Mouse (Mus musculus): ENCODE data around the gene Kif26b.

The Kif26b gene

DNA sequence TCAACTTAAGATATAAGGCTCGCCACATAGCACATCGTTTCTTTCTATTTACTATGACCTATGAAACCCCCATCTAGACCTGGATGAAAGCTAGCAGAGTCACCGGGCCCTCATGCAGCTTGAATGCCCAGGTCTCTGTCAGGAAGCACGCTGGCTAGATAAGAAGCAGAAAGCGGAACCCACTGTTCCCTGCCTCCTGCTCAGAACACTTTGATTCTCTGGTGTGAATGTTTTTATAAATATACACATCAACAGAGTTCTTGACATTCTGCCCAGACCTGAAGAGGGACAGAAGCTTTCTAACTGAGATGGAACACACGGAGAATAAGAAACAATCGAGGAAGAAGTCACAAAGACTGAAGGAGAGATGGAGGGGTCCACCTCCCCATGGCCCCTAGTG is 311.4 kb downstream of the Kif26b start:
- DNase-seq (ENCODE audit: low spot score in 2 of 2) = no peak

DNA sequence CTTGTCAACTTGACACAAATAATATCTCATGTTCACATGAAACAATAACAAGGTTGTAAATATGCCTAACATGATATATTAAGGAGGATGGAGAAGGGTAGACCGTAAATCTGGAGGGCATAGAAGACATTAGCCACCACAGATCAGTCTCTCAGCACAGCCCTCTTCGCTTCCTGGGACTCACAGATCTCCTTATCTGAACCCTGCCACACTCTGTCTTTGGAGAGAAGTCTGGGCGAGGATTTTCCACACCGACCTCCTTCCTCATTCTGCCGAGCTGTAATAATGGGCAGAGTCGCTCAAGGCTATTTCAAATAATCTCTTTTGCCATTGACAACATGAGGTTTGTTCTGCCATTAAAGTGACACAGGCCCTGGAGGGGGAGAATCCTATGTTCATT is 315.9 kb downstream of the Kif26b start:
- DNase-seq (ENCODE audit: low spot score in 2 of 2) = no peak

DNA sequence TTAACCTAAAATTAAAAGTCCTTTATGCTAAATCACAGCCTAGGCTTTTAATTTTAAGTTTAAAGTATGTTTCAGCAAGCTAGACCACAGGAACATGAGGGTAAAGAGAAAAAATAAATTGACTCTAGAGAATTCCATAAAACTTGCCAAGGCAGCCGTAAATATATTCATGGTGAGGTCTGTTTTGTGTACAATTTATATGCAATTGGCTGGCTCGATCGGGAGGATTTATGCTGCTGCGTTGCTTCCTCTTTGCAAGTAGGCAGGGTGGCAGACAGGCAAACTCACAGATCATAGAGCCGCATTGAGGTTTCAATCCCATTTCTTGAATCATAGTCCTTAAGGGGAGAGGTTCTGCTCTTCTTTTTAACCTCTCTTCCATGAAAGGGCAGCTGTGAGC is 318.6 kb downstream of the Kif26b start:
- no peak for DNase-seq (ENCODE audit: low spot score in 2 of 2)

DNA sequence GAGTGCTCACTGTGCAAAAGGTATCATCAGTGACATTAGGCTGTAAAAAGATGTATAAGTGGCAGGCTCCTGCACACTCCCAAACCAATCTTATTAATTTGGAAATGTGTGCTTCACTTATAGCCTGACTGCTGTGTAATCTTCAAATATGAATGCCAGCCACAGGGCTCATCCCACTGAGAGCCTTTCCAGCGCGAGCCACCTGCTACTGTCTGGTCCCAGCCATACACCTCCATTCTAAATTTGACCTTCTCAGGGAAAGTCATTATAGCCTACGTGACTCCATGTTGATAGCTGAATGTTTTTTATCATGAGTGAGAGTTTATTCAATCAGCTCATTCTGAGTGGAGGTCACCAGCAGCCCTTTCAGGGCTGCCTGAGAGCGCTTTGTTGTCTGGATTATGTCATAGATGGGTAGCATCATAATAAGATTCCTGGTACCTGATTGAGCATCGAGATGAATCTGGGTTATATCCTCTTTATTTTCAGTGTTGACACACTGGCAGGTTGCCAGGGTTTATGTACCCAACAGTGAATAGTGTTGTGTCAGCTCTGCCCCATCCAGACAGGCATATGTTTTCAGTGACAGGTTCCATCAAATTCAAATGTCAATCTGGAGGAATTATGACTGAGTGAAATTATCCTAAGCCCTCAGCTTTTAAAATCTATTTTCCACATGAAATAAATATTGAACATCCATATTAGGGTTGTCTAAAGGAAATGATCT is 319.6 kb downstream of the Kif26b start:
- DNase-seq (ENCODE audit: low spot score in 2 of 2) = no peak

DNA sequence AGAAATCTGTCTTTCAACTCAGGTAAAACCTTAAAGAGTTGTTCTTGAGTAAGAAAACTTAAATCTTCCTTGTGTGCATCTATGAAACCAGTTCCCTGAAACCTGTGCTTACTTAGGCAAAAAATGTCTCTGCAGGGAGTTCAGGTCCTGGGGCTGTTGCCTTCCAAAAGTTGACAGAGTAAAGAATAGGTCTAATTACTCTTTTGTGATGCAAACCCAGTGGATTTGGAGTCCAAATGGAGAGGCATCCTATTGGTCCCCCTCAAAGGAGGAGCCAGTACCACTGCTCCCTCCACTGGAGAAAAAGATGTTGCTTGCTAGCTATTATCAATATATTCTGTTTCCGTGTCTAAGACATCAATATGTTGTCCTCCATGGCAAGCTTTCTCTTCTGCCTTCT is 321.6 kb downstream of the Kif26b start:
- DNase-seq (ENCODE audit: low spot score in 2 of 2) = no peak

DNA sequence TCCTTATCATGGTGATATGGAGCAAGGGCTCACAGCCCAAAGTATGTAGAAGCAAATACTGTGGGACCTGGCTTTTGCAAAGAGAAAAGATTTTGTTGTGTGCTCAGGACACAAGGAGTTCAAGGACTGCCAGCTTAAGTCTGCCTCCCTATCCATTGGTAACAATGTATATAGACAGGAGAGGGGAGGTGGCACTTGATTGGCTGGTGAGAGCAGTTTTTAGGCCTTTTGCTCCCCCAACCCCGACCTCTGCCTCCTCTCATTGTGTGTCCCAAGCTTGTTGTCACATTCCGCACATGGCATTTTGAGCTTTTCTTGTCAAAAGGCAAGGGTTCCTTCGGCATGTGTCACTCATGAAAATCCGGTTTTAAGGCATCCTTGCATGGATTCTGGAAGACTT is 326.0 kb downstream of the Kif26b start:
- DNase-seq (ENCODE audit: low spot score in 2 of 2) = no peak

DNA sequence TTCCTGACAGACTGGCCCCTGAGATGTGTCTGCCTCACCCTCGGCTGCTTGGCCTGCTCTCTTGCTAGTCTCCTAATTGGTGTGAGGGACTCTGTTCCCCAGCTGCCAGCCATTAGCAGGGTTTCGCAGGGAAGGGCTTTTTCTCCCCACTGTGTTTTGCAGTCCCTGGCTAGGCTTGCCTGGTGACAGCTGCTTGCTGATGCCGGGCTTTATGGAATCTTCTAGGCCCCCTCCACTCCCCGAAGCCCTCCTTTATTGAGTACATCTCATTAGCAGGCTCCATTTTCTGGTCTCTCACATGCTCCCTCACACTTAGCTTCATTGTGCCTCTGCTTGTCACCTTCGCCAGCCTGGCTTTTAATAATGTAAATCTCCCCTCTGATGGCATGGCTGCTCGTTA is 327.0 kb downstream of the Kif26b start:
- no peak for DNase-seq (ENCODE audit: low spot score in 2 of 2)

DNA sequence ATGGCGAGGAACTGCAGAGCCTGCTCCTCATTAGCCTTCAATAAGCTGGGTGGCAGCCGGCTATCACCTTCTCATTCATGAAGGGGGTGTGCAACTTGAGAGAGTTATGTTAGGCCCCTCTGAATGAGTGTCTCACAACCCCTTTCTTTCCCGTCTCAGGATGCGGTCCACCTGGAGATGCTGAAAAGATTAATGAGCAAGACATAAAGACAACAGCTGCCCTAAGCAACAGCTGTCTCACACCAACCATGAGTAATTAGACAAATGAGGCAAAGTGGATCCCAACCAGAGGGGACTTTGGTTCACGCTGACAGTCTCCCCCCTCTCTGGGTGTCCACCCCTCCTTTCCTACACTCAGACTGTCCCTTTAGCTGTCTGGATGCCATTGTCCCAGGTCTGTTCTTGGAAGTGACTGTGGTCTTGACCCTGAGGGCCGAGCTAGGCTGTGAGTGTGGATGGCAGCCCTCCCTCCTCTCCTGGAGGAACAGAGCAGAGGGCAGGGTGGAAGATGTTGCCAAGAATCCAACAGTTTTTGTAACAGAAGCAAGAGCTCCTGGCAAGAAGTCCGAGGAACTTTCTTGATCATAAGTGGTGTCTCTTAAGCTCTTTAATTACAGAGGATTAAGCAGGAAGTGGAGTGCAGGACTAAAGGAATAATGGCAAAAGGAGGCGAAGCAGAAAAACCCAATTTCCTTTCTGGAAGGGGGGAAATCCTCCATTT is 331.9 kb downstream of the Kif26b start:
- no peak for DNase-seq (ENCODE audit: low spot score in 2 of 2)

DNA sequence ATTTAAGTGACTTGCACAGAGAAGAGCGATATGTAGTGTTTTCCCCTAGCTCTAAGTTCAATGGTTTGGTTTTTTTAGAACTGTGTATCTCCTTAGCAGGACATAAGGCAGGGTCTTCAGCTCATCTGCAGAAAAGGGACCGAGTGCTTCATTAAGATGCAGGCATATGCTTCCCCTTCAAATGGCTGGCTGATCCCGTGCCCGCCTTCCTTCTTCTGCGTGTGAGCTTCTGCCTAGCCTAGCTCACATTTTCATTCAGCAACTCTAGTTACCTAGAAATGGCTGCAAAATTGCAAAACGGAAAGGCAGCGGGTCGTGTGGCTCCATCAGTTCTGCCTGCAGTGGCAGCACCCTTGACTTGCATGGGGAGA is 332.5 kb downstream of the Kif26b start:
- no peak for DNase-seq (ENCODE audit: low spot score in 2 of 2)

DNA sequence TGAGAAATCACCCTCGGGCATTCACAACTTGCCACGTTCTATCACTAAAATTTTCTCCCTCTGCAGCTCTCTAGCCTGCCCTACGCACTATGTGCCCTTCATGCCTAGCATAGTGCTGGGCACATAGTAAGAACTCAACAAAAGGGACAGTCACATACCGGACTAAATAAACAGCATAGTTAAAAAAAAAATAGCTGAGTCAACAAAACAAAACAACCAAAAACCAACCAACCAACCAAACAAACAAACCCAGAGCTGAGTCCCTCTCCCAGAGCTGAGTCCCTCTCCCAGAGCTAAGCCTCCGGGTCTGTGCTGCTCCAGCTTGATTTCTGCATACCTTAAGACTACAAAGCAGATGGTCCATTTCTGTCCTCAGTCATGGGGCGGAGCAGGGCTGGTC is 334.8 kb downstream of the Kif26b start:
- DNase-seq (ENCODE audit: low spot score in 2 of 2) = no peak

DNA sequence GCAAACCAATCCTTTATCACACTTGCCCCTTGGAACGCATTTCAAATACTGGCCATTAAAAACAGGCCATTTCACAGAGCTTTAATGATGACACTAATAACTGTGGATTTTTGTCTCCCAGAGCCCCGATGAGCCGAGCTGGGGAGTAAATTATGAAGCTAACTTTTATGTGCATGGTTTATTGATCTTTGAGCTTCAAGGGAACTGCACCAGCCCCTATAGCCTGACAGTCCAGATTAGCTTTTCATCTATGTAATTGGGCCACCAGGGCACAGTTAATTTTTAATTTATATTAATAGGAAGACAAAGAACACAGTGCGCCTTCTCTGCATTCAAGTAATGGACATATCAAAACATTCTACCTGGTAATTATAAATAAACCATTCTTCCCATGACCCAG is 335.4 kb downstream of the Kif26b start:
- no peak for DNase-seq (ENCODE audit: low spot score in 2 of 2)

DNA sequence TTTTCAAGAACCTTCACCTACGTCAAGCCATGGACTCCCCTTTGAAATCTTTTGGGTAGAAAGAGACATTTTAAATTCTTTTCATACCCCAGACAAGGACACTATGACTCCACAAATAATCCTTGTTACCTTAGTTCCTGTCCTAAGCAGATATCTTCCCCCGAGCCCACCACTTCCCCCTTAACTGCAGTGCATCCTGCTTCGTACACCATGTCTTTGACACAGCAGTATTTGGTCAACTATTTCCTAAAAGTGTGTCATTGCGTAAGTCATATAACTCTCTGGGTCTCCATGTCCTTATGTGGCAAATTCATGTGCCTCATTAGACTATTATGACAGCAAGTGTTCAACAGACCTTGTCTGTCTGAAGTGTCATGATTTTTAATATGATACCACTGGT is 337.8 kb downstream of the Kif26b start:
- DNase-seq (ENCODE audit: low spot score in 2 of 2) = no peak

DNA sequence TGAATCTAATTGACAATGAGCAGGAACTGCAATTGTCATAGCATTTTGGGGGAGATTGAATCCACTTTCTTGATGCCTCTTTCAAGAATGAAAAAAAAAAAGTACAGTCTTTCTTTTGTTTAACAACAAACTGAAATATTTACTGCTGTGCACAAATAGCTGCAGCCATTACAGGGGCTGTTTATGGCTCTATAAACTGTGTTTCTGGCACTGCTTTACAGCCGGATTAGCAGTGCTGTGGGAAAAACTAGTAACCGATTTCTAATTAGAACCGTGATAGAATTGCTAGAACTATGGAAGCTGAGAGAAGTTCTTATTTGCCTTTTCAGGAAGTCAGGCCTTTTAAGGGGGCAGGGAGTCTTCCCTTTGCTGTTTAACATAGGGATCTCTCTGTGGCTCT is 342.1 kb downstream of the Kif26b start:
- no peak for DNase-seq (ENCODE audit: low spot score in 2 of 2)

DNA sequence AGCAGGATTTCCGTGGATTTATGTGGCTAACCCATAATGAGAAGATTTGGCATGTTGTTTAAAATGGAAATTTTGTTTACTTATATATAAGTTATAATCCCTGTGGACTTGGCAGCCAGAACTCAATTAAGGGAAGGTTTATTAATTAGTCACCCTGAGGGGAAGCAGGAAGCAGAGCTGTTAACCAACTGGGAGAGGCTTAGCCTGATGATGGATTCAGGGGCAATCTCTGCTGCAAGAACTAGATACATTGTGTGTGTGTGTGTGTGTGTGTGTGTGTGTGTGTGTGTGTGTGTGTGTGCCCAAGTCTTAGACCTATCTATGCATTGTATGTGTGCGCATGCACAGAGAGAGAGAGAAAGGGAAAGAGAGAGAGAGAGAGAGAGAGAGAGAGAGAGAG is 348.0 kb downstream of the Kif26b start:
- no peak for DNase-seq (ENCODE audit: low spot score in 2 of 2)

DNA sequence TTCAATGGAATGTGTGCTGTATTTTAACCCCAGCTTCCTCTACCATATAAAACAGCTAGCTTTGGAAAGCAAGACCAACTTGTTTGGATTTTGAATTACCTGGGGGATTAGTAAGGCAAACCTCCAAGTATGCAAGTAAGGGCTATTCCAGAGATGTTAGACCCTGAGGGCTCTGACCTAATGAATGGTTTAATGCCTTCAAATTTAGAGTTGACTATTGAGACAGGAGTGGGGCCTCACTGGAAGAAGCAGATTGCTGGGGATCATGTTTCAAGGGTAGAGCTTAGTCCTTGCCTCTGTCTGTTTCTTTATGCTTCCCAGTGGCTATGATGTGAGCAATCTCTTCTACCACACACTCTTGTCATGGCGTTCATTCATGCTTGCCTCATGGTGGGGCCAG is 349.8 kb downstream of the Kif26b start:
- DNase-seq (ENCODE audit: low spot score in 2 of 2) = no peak

DNA sequence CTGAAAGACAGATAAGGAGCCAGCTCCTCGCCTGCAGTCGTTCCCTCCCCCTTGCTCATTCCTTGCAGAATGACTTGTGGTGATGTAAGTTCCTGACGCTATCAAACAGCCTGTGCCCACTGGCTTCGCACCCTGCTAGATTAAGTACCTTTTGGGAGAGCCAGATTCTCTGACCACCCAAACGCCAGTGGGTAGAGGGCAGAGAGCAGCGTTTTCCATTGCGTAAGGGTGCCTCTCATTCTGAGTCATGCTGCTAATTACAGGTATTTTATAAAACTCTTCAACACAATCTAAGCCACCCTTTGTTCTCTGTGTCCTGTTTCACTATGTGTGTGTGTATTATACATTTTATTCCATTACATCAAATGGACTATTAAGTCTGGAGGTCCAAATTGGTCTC is 352.0 kb downstream of the Kif26b start:
- DNase-seq (ENCODE audit: low spot score in 2 of 2) = no peak

DNA sequence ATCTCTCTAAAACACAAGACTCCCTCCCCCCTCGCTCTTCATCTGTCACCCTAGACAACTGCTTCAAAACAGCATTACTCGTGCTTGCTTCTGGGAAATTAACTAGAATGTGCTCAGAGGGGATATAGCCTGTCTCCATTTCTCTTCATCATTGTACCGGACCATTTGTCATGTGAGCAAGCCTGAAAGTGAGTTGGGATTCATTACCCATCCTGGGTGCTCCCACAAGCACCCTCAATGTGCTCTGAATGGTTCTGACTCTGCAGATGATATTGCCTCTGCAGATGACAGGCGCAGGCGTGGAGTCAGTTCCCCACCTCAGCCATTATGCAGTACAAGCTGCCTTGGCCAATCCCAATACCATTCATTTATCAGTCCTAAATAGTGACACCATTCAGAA is 357.7 kb downstream of the Kif26b start:
- no peak for DNase-seq (ENCODE audit: low spot score in 2 of 2)

DNA sequence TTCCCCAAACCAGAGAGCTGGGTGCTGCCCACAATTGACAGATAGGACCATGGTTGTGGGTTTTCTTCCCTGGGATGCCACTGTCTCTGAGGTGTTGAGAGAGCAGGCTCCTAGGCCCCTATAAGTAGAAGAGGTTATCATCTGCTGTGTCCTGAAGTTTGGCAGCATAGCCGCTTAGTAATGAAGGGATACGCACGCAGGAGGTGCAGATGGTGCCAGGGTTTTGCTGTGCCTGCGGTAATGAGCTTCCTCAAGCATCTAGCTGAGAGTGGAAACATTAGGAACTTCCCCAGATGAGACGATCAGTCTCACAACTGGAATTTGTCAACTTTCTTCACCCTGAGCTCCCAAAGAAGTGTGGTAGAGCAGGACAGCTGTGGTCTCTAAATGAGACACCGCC is 363.5 kb downstream of the Kif26b start:
- DNase-seq (ENCODE audit: low spot score in 2 of 2) = no peak

DNA sequence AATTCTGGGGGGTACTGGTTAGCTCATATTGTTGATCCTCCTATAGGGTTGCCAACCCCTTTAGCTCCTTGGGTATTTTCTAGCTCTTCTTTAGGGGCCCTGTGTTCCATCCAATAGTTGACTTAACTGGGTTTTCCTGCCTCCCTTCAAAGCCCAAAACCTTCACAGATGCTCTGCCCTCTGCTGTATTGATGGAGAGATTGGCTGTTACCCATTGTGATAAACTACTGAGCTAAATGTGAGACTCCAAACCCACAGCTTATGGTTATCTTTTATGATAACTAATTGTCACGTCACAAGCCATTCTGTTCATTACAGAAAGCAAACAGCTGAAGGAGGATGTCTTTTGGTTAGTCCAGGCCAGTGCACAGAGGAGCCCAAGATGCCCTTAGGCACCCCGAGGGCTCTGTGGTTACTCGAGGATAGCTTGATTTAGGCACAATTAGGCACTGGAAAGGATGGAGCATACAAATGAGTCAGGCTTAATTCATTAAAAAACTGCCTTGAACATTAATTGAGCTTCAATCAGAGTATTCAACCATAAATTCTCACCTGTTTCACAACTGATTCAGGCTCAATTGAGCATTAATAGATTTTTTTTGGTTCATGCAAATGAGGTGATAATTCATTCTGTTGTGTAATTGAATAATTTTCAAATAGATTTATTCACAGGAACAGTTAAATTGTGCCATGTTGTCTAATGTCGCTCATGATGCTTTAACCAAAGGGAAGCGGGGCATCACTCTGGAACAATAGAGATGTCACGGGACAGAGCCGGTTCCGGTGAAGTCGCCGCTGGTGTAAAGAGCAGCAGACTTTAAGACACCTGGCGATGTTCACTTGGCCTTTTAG is 364.5 kb downstream of the Kif26b start:
- DNase-seq (ENCODE audit: low spot score in 2 of 2) = no peak

DNA sequence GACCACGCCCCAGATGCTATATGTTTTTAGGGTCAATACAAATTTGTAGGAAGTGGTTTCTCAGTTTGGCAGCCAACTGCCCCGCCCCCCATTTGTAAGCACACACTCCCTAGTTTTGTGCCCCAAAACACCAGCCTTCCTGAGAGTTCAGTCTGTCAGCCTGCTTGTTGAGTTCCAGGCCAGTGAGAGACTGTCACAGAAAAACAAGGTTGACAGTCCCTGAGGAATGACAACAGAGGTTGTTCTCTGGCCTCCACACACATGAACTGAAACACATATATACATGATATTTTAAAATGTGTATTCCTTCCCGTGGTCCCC is 365.1 kb downstream of the Kif26b start:
- DNase-seq (ENCODE audit: low spot score in 2 of 2) = no peak

DNA sequence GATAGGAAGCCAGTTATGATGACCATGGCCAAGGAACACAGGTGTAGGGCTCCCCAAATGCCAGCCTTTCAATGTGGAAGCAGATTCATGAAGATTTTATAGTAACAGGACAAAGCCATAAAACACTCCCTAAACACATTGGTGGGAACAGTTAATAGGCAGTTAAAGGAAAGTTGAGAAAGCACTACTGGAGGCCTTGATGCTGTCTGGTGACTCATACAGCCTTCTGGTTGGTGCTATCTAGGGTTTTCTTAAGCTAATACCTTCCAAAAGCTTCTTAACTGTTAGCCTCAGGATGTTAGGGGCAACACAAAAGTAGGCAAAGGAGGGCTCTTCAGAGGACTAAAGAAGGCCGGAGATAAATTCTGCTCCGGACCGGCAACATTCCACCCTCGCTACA is 366.7 kb downstream of the Kif26b start:
- DNase-seq (ENCODE audit: low spot score in 2 of 2) = no peak

DNA sequence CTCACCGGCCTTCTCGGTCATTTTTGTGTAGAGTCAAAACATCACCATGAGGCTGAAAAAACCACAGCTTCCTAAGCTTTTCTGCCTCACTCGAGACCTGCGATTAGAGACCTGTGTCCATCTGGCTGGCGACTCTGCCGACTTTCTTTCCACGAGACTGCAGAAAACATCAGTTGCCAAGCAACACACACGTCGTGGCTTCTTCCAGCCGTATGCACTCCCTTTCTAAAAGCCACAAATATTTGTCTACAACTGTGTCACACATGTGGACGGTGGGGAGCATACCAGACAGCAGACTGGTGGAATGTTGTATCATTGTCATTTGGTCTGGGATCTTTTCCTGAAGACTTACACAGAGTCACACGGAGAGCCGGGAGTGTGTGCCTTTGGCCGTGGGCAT is 382.0 kb downstream of the Kif26b start:
- no peak for DNase-seq (ENCODE audit: low spot score in 2 of 2)

Measured in frontal cortex, postnatal 10 days (tissue).